Mouse (Mus musculus): ENCODE data around the gene Stk11ip. TPM values are rescaled to one million over a fixed set of nuclear protein-coding genes. Genes with fewer than 3 reads are reported as not detected.
A peak's percentile ranks its signal among the peaks of the same experiment; 100 is the strongest.

Stk11ip gene
- total and polyA plus RNA-seq, 3 experiments: 16.0 to 36.9 (median 17.3) TPM

DNA sequence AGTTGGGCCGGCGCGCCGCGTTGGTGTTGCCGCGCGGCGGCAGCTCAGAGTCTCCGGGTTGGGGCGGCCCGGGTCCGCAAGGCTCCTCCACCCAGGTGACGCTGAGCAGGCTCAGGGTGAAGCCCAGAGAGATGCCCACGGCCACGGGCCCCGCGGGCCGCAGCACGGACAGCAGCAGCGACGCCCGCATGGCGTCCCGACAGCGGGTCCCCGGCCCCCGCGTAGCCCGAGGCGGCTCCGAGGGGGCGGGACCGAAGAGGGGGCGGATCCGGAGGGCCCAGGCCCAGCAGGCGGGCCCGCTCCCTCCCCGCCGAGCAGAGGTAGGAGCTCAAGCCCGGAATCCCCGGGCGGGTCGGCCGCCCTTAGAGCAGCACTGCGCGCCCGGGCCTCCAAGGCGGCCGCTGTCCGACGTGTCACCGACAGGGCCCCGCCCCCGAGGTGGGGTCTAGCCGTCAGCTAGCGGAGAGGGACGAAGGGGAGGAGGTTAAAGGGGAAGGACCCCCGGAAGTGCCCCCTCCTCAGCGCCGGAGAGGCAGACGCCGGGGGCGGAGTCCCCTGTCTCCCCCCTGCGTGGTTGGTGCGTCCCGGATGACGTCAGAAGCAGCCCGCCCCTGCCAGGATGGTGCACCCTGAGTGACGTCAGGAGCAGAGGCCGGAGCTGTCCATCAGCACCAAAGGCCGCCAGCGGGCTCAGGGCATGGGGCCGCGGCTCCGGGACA is 42.3 kb upstream of the Stk11ip start, which contains the start of the genes Chpf and Tmem198:
Chpf (minus strand) TSS at position 392 of the 719 bp plus-strand sequence.
Tmem198 (plus strand) TSS at position 617 of the 719 bp plus-strand sequence.
- peaks cover 5% of the 10 kb centered on the region for H3K27me3 ChIP-seq (replicated peaks)
- dilution Hi-C loops (cut with MboI; ENCODE audit: extremely low pct_ligation_motif_present, extremely low pct_unique_long_range_greater_than_20kb, low sequenced_read_pairs): no loop called here

DNA sequence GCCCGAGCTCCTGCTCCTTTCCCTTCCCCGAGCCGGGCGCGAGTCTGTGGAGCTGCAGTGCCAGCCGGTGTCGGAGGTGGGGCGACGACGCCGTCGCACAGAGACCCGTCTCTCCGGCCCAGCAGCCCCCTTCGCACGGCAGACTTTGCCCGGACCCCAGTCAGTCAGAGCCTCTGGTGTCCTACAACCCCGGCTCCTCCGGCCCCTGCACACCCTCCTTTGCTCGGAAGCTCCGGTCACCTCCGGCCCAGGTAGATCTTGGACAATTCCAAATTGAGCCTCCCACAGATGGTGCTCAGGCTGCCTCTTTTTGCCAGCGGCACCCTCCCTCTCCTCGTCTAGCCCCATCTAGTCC is 41.7 kb upstream of the Stk11ip start:
- H3K4me2 ChIP-seq (ENCODE audit: insufficient read depth, low read depth, poor library complexity, severe bottlenecking): peak overlapping the region; percentile 87
- H3K4me1 ChIP-seq (ENCODE audit: control insufficient read depth in 1 of 2, insufficient read depth in 2 of 2): peaks cover 7 to 24% of the 10 kb centered on the region in 2 experiments
- no peak overlapping the region for H3K9ac ChIP-seq (ENCODE audit: insufficient read depth, low read depth)
- peak overlapping the region in 2 of 3 experiments; percentile 51 to 78 for H3K4me3 ChIP-seq (replicated peaks in 1 of 3; ENCODE audit: low read depth in 2 of 3, low read length in 2 of 3, poor library complexity in 1 of 3)
- no peaks in the 10 kb centered on the region for H3K9me3 ChIP-seq (replicated peaks; ENCODE audit: low read length)
- peaks cover 20 to 26% of the 10 kb centered on the region in 2 experiments for H3K36me3 ChIP-seq (replicated peaks in 1 of 2; ENCODE audit: control insufficient read depth in 1 of 2, insufficient read depth in 1 of 2, low read length in 1 of 2)
- dilution Hi-C loops (cut with MboI; ENCODE audit: extremely low pct_ligation_motif_present, extremely low pct_unique_long_range_greater_than_20kb, low sequenced_read_pairs): no loop called here
- DNase-seq (ENCODE audit: extremely low read depth): no peak
- H3K27me3 ChIP-seq (replicated peaks): peaks cover 5% of the 10 kb centered on the region
- no peak overlapping the region for H3K27ac ChIP-seq (ENCODE audit: insufficient read depth, low read depth)
- in situ Hi-C loops (cut with MboI; ENCODE audit: low pct_ligation_motif_present, low pct_unique_long_range_greater_than_20kb, low sequenced_read_pairs): no loop called here
- no peak for TF ChIP-seq HCFC1 (IDR thresholded peaks at IDR 0.05; ENCODE audit: low read depth, low read length)
- no peak for TF ChIP-seq MEF2A (IDR thresholded peaks at IDR 0.05; ENCODE audit: borderline replicate concordance, low read depth, low read length)
- no peak for TF ChIP-seq KAT2A (IDR thresholded peaks at IDR 0.05; ENCODE audit: insufficient replicate concordance, low read length)
- no peak for TF ChIP-seq E2F4 (IDR thresholded peaks at IDR 0.05; ENCODE audit: insufficient replicate concordance, low read depth, low read length)
- TF ChIP-seq ZC3H11A (IDR thresholded peaks at IDR 0.05; ENCODE audit: low read depth, low read length): no peak
- no peak for TF ChIP-seq POLR2A (IDR thresholded peaks at IDR 0.05; ENCODE audit: low read depth, low read length)
- TF ChIP-seq BHLHE40 (IDR thresholded peaks at IDR 0.05; ENCODE audit: low read depth, low read length): no peak
- TF ChIP-seq RCOR1 (conservative IDR thresholded peaks at IDR 0.05; ENCODE audit: low read depth, low read length): no peak
- no peak for TF ChIP-seq NELFE (IDR thresholded peaks at IDR 0.05; ENCODE audit: low read depth, low read length)
- no peak for TF ChIP-seq EP300 (IDR thresholded peaks at IDR 0.05; ENCODE audit: low read length)
- TF ChIP-seq SMC3 (IDR thresholded peaks at IDR 0.05; ENCODE audit: low read depth, low read length): no peak
- TF ChIP-seq RAD21 (IDR thresholded peaks at IDR 0.05; ENCODE audit: low read depth, low read length): no peak
- H3K79me2 ChIP-seq (replicated peaks; ENCODE audit: control insufficient read depth, extremely low read depth, insufficient read depth, poor library complexity, severe bottlenecking): peaks cover 5% of the 10 kb centered on the region; the same call in 1 of the 2 replicates

More for the DNA sequence above, 42.3 kb upstream of the Stk11ip start, which contains the start of the genes Chpf and Tmem198:
- Histone ChIP-seq H3K79me2 (replicated peaks; ENCODE audit: control insufficient read depth, extremely low read depth, insufficient read depth, poor library complexity, severe bottlenecking) (peaks cover 5% of the 10 kb centered on the region; the same call in 1 of the 2 replicates), H3K27ac (ENCODE audit: insufficient read depth, low read depth) (peak within 1 kb of the TSS; percentile 52), H3K4me1 (ENCODE audit: control insufficient read depth in 1 of 2, insufficient read depth in 2 of 2) (peaks cover 7 to 24% of the 10 kb centered on the region in 2 experiments), H3K9ac (ENCODE audit: insufficient read depth, low read depth) (peak within 1 kb of the TSS; percentile 70), H3K9me3 (replicated peaks; ENCODE audit: low read length) (no peaks in the 10 kb centered on the region), H3K36me3 (replicated peaks in 1 of 2; ENCODE audit: control insufficient read depth in 1 of 2, insufficient read depth in 1 of 2, low read length in 1 of 2) (peaks cover 24 to 31% of the 10 kb centered on the region in 2 experiments), H3K4me2 (ENCODE audit: insufficient read depth, low read depth, poor library complexity, severe bottlenecking) (peak within 1 kb of the TSS; percentile 94), H3K4me3 (replicated peaks in 1 of 3; ENCODE audit: low read depth in 2 of 3, low read length in 2 of 3, poor library complexity in 1 of 3) (peak within 1 kb of the TSS; percentile 67 to 81 (median 78))
- in situ Hi-C loops (cut with MboI; ENCODE audit: low pct_ligation_motif_present, low pct_unique_long_range_greater_than_20kb, low sequenced_read_pairs): no loop called here
- TF ChIP-seq KAT2A (IDR thresholded peaks at IDR 0.05; ENCODE audit: insufficient replicate concordance, low read length): no peak
- TF ChIP-seq CHD1 (IDR thresholded peaks at IDR 0.05; ENCODE audit: low read depth, low read length): no peak
- TF ChIP-seq E2F4 (IDR thresholded peaks at IDR 0.05; ENCODE audit: insufficient replicate concordance, low read depth, low read length): no peak
- TF ChIP-seq UBTF (IDR thresholded peaks at IDR 0.05; ENCODE audit: low read depth, low read length): peak; percentile 90
- TF ChIP-seq ZNF384 (IDR thresholded peaks at IDR 0.05; ENCODE audit: low read depth, low read length): no peak
- 0 out of 2 replicates have a peak, but pooled peaks have one; percentile 30 for TF ChIP-seq JUN (IDR thresholded peaks at IDR 0.05; ENCODE audit: insufficient read depth, low read depth, low read length)
- TF ChIP-seq POLR2AphosphoS2 (IDR thresholded peaks at IDR 0.05; ENCODE audit: low read depth, low read length): peak; percentile 40; the same call in 1 of the 2 replicates
- TF ChIP-seq MAFK (IDR thresholded peaks at IDR 0.05; ENCODE audit: insufficient replicate concordance, low read length): no peak
- no peak for TF ChIP-seq SMC3 (IDR thresholded peaks at IDR 0.05; ENCODE audit: low read depth, low read length)
- peak; percentile 47 for TF ChIP-seq NRF1 (IDR thresholded peaks at IDR 0.05; ENCODE audit: low read depth, low read length)
- no peak for TF ChIP-seq CHD2 (IDR thresholded peaks at IDR 0.05; ENCODE audit: low read length)
- TF ChIP-seq MEF2A (IDR thresholded peaks at IDR 0.05; ENCODE audit: borderline replicate concordance, low read depth, low read length): peak; percentile 38; the same call in 1 of the 2 replicates
- TF ChIP-seq ZMIZ1 (IDR thresholded peaks at IDR 0.05; ENCODE audit: low read depth, low read length): peak; percentile 60
- TF ChIP-seq SIN3A (IDR thresholded peaks at IDR 0.05; ENCODE audit: low read length): peak; percentile 95
- TF ChIP-seq TBP (conservative IDR thresholded peaks at IDR 0.05; ENCODE audit: low read depth, low read length): no peak
- TF ChIP-seq TCF12 (IDR thresholded peaks at IDR 0.05; ENCODE audit: low read depth, low read length): peak; percentile 48; the same call in 1 of the 2 replicates
- TF ChIP-seq ELF1 (IDR thresholded peaks at IDR 0.05; ENCODE audit: low read depth, low read length): peak; percentile 92
- TF ChIP-seq CTCF (conservative IDR thresholded peaks at IDR 0.05 in 1 of 2, IDR thresholded peaks at IDR 0.05 in 1 of 2; ENCODE audit: low read depth in 2 of 2, low read length in 2 of 2): peak in 1 of 2 experiments; percentile 1; a peak in 1 of 4 replicates
- no peak for TF ChIP-seq RCOR1 (conservative IDR thresholded peaks at IDR 0.05; ENCODE audit: low read depth, low read length)
- 0 out of 2 replicates have a peak, but pooled peaks have one; percentile 31 for TF ChIP-seq MYC (IDR thresholded peaks at IDR 0.05; ENCODE audit: low read depth, low read length)
- no peak for TF ChIP-seq ZC3H11A (IDR thresholded peaks at IDR 0.05; ENCODE audit: low read depth, low read length)
- TF ChIP-seq EP300 (IDR thresholded peaks at IDR 0.05; ENCODE audit: low read length): no peak
- no peak for TF ChIP-seq USF2 (conservative IDR thresholded peaks at IDR 0.05; ENCODE audit: low read depth, low read length)
- no peak; the same call in 1 of the 2 replicates for TF ChIP-seq IRF4 (IDR thresholded peaks at IDR 0.05; ENCODE audit: low read depth, low read length)
- TF ChIP-seq JUND (conservative IDR thresholded peaks at IDR 0.05; ENCODE audit: low read depth, low read length): no peak
- 0 out of 2 replicates have a peak, but pooled peaks have one; percentile 9 for TF ChIP-seq BHLHE40 (IDR thresholded peaks at IDR 0.05; ENCODE audit: low read depth, low read length)
- TF ChIP-seq MAZ (IDR thresholded peaks at IDR 0.05; ENCODE audit: low read depth, low read length): peak; percentile 98
- TF ChIP-seq HCFC1 (IDR thresholded peaks at IDR 0.05; ENCODE audit: low read depth, low read length): peak; percentile 67
- TF ChIP-seq ETS1 (conservative IDR thresholded peaks at IDR 0.05; ENCODE audit: low read depth, low read length): peak; percentile 46
- peak; percentile 59; the same call in 1 of the 2 replicates for TF ChIP-seq MAX (IDR thresholded peaks at IDR 0.05; ENCODE audit: low read length)
- TF ChIP-seq ZKSCAN1 (IDR thresholded peaks at IDR 0.05; ENCODE audit: borderline replicate concordance, low read depth, low read length): no peak
- peak; percentile 73; the same call in 1 of the 2 replicates for TF ChIP-seq GABPA (IDR thresholded peaks at IDR 0.05; ENCODE audit: insufficient replicate concordance, low read depth, low read length)
- TF ChIP-seq PAX5 (IDR thresholded peaks at IDR 0.05; ENCODE audit: low read length): no peak
- peak; percentile 88 for TF ChIP-seq NELFE (IDR thresholded peaks at IDR 0.05; ENCODE audit: low read depth, low read length)
- no peak; the same call in none of the 2 replicates for TF ChIP-seq MXI1 (IDR thresholded peaks at IDR 0.05; ENCODE audit: low read depth, low read length)
- no peak for TF ChIP-seq USF1 (IDR thresholded peaks at IDR 0.05; ENCODE audit: low read depth, low read length)
- TF ChIP-seq RAD21 (IDR thresholded peaks at IDR 0.05; ENCODE audit: low read depth, low read length): no peak
- TF ChIP-seq POLR2A (IDR thresholded peaks at IDR 0.05; ENCODE audit: low read depth, low read length): peak; percentile 83
- peak; percentile 95 for DNase-seq (ENCODE audit: extremely low read depth)
